Mouse (Mus musculus) ES-E14 (cell line): Measurements from ENCODE around the gene Homer3. TPM values are rescaled to one million over a fixed set of nuclear protein-coding genes. Genes with fewer than 3 reads are reported as not detected.
A peak's percentile ranks its signal among the peaks of the same experiment; 100 is the strongest.

ENCODE experiments used
- DNase-seq: peaks from one replicate; pipeline ENCODE4 v3.0.0-alpha.2; 2013; ENCODE audit warnings: low read depth, low spot score
- H3K27ac ChIP-seq: 2 replicates; pipeline ENCODE4 v1.5.1; 2012; ENCODE audit warnings: low read depth, mild to moderate bottlenecking, low read length, moderate library complexity, mixed read lengths; ENCODE audit not compliant: poor library complexity, insufficient read depth, severe bottlenecking
- H3K36me3 ChIP-seq: 2 replicates; pipeline ENCODE4 v1.6.1; 2012; ENCODE audit warnings: mild to moderate bottlenecking, low read length, moderate library complexity, mixed read lengths; ENCODE audit not compliant: control insufficient read depth, poor library complexity, insufficient read depth, severe bottlenecking
- H3K4me1 ChIP-seq, 2 experiments: fragments of 150-350 bp in 1 of 2; sonication (generic) in 1 of 2; 2 replicates each; pipeline ENCODE4 v1.6.1; 2012; ENCODE audit warnings: low read length in 2 of 2, mild to moderate bottlenecking in 1 of 2, mixed read lengths in 1 of 2; ENCODE audit not compliant: control insufficient read depth in 2 of 2, insufficient read depth in 2 of 2, poor library complexity in 1 of 2
- H3K4me3 ChIP-seq, 2 experiments: fragments of 150-350 bp in 1 of 2; sonication (generic) in 1 of 2; 2 replicates each; pipeline ENCODE4 v1.5.1; 2012; ENCODE audit warnings: low read length in 2 of 2, low read depth in 1 of 2, mild to moderate bottlenecking in 1 of 2, mixed read lengths in 1 of 2; ENCODE audit not compliant: insufficient read depth in 1 of 2, poor library complexity in 1 of 2, severe bottlenecking in 1 of 2
- H3K9ac ChIP-seq: 2 replicates; pipeline ENCODE4 v1.6.1; 2012; ENCODE audit warnings: low read depth, mild to moderate bottlenecking, low read length, mixed read lengths; ENCODE audit not compliant: poor library complexity, insufficient read depth, severe bottlenecking
- H3K9me3 ChIP-seq: fragments of 150-350 bp; sonication (generic); 2 replicates; pipeline ENCODE4 v1.6.1; 2012; ENCODE audit warnings: low read depth, mild to moderate bottlenecking, low read length; ENCODE audit not compliant: control insufficient read depth, insufficient read depth
- CHD2 ChIP-seq: IDR thresholded peaks from 2 replicates; pipeline ENCODE4 v1.6.1; 2014; ENCODE audit warnings: mild to moderate bottlenecking, low read depth, low read length, inconsistent platforms
- HCFC1 ChIP-seq: IDR thresholded peaks from 2 replicates; pipeline ENCODE4 v1.6.1; 2012; ENCODE audit warnings: low read length, inconsistent platforms, borderline replicate concordance; ENCODE audit not compliant: insufficient read depth
- MAFK ChIP-seq: IDR thresholded peaks from 2 replicates; pipeline ENCODE4 v1.6.1; 2014; ENCODE audit warnings: mild to moderate bottlenecking, low read depth, low read length, inconsistent platforms; ENCODE audit not compliant: insufficient read depth
- ZC3H11A ChIP-seq: IDR thresholded peaks from 2 replicates; pipeline ENCODE4 v1.6.1; 2012; ENCODE audit warnings: low read depth, mild to moderate bottlenecking, inconsistent platforms, low read length, borderline replicate concordance
- ZNF384 ChIP-seq: IDR thresholded peaks from 2 replicates; pipeline ENCODE4 v1.6.1; 2012; ENCODE audit warnings: low read depth, low read length, inconsistent platforms
- in situ Hi-C, 2 experiments: fragments of 600-800 bp; cut with MboI; formaldehyde crosslinking; loops; one replicate each; pipeline ENCODE4 v1.15.1; 2025; ENCODE audit warnings: low sequenced_read_pairs in 2 of 2, inconsistent platforms in 1 of 2; ENCODE audit not compliant: unreplicated experiment in 2 of 2
- total RNA-seq: library from RNA; depleted of rRNA; stranded (reverse); fragments of 300-350 nt; gene quantifications from 2 replicates; pipeline ENCODE4 v1.2.3, GENCODE M21; 2012; rRNA removed

The Homer3 gene
- total RNA-seq: 34.4 and 39.0 TPM in 2 replicates

DNA sequence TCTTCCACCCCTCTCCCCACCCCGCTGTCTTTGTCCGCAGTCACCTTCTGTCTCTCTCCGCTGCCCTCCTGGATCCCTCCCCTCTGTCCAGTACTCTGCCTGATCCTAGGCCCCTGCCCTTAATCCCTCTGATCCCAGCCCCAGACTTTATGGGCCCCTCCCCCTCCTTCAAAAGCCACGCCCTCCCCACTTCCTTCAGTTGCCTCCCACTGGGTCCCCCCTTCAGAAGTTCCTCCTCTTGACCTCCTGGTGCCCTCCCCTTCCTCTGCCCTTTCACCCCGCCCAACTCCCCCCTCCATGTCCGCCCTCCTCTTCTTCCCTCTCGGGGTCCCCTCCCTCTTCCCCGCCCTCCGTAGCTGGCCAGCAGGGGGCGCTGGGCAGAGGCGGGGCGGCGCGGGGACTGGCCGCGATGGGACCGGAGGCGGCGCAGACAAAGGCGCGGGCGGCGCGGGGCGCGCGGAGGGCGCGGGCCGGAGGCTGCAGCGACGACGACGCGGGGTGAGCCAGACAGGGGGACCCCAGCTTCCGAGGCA is at the start of gene Homer3:
Homer3 (plus strand) TSS at position 225 of the 533 bp plus-strand sequence.
- H3K36me3 ChIP-seq: peaks cover 21% of the 10 kb centered on the region; the same call in 1 of the 2 replicates
- H3K4me1 ChIP-seq: peaks cover 4 to 26% of the 10 kb centered on the region in 2 experiments; a peak in 3 of 4 replicates
- H3K4me3 ChIP-seq: peak within 1 kb of the TSS; percentile 91 to 95

DNA sequence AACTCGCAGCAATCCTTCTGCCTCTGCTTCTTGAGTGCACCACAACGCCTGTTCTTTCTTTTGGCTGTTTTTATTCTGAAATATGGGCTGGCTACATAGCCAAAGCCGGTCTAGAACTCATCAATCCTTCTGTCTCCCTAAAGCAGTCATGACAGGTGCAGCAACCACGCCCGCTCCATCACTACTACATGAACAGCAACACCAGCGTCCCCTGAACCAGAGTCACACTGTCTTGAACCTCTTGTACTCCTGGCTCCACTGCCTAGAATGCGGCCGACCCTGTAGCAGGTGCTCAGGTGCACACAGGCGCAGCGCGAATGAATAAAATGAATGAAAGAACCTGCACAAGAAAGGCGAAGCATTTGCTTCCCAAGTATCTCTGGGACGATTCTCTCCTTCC is 49.0 kb upstream of the Homer3 start:
- TF ChIP-seq MAFK (no peak), CHD2 (no peak), ZNF384 (no peak), HCFC1 (no peak), ZC3H11A (no peak)
- peaks cover 30% of the 10 kb centered on the region for H3K36me3 ChIP-seq
- peak overlapping the region; percentile 99 for H3K9ac ChIP-seq
- H3K27ac ChIP-seq: no peak overlapping the region
- DNase-seq: no peak
- peaks cover 3 to 5% of the 10 kb centered on the region in 2 experiments; a peak in 2 of 4 replicates for H3K4me1 ChIP-seq
- peak overlapping the region; percentile 66 to 95 for H3K4me3 ChIP-seq
- in situ Hi-C loops: no loop called here
- no peaks in the 10 kb centered on the region for H3K9me3 ChIP-seq

More for the DNA sequence above, at the start of gene Homer3:
- peak; percentile 96 for DNase-seq
- Histone ChIP-seq H3K27ac (peak within 1 kb of the TSS; percentile 63; the same call in 1 of the 2 replicates), H3K9me3 (no peaks in the 10 kb centered on the region), H3K9ac (peak within 1 kb of the TSS; percentile 86)
- in situ Hi-C loops: no loop called here
- no peak for TF ChIP-seq ZC3H11A
- TF ChIP-seq CHD2: no peak
- no peak for TF ChIP-seq ZNF384

DNA sequence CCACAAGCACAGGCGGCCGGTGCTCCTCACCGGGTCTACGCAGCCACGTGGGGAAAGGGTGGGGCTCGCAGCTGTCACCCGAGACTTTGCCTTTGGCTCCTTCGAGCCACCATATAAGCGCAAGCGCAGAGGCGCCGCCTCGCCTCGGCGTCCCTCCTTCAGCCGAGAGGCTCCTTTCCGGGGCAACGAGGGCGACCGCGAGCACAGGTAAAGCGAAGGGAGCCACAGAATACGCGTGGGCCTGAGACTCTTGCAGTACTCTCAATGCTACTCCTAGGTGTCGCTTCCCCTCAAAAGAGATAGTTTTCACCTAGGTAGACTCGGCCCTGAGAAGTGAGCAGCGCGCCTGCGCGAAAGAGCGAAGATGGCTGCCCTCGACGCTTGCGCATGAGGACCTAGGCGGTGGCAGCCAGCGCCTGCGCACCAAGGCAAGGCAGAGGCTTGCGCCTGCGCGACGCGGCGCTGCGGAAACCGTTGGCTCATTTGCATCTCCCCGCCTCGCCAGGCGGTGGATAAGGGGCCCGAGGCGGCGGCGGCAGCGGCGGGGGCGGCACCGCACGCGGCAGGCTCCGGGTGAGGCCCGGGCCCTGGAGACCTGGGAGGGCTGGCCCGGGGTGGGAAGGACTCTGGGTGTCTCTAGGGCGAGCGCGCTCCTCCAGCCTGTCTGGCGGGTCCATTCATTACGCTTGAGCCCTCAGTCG is 48.4 kb upstream of the Homer3 start, which contains the start of the genes Sugp2 and Armc6:
Sugp2 (plus strand) TSS at position 147 of the 701 bp plus-strand sequence.
Armc6 (minus strand) TSS at position 387 of the 701 bp plus-strand sequence.
- peaks cover 31% of the 10 kb centered on the region for H3K36me3 ChIP-seq
- peak; percentile 91 for DNase-seq
- TF ChIP-seq ZC3H11A: no peak
- TF ChIP-seq HCFC1: peak; percentile 74
- TF ChIP-seq CHD2: no peak
- TF ChIP-seq MAFK: no peak
- TF ChIP-seq ZNF384: no peak

GRCm38 (mm10) chr8:70234781-70235128 is 47.9 kb upstream of the Homer3 start:
- H3K9me3 ChIP-seq: no peaks in the 10 kb centered on the region
- H3K9ac ChIP-seq: peak overlapping the region; percentile 97
- no peak for DNase-seq
- H3K4me3 ChIP-seq: peak overlapping the region; percentile 83 to 99
- peaks cover 27% of the 10 kb centered on the region for H3K36me3 ChIP-seq
- in situ Hi-C loops: no loop called here
- peaks cover 0 to 5% of the 10 kb centered on the region in 2 experiments; a peak in 1 of 4 replicates for H3K4me1 ChIP-seq
- TF ChIP-seq HCFC1: no peak
- no peak for TF ChIP-seq ZNF384
- no peak for TF ChIP-seq MAFK
- TF ChIP-seq ZC3H11A: no peak
- TF ChIP-seq CHD2: no peak
- peak overlapping the region; percentile 87 for H3K27ac ChIP-seq

More for the DNA sequence above, 48.4 kb upstream of the Homer3 start, which contains the start of the genes Sugp2 and Armc6:
- in situ Hi-C loops: no loop called here
- H3K9me3 ChIP-seq: no peaks in the 10 kb centered on the region
- peak within 1 kb of the TSS; percentile 83 to 99 for H3K4me3 ChIP-seq
- H3K4me1 ChIP-seq: peaks cover under 1 to 5% of the 10 kb centered on the region in 2 experiments; a peak in 2 of 4 replicates
- peak within 1 kb of the TSS; percentile 99 for H3K9ac ChIP-seq
- peak within 1 kb of the TSS; percentile 96 for H3K27ac ChIP-seq
